Mouse (Mus musculus) naive thymus-derived CD4-positive, alpha-beta T cell, adult 2 months (primary cell): ENCODE measurements around the gene Ccdc175.

ENCODE experiments used
- DNase-seq: peaks from one replicate; pipeline ENCODE4 v3.0.0-alpha.2; 2011; ENCODE audit warnings: low read depth

The Ccdc175 gene

DNA sequence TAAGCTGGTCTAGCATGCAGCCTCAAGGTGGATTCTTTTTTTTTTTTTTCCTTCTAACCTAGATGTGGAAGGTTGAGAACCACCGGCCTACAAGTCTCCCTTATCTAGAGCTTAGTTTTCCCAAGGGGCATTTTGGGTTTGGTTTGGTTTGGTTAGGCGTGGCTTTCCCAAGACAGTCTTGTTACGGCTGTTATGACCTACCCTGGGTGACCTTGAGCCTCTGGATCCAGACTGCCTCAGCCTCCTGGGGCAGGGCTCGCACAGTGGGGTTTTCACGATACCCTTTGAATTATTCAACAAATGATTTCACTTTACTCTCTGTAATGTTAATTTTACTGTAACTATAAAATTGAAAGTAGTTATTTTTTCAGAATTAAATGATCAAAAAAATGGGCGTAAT, 82.1 kb downstream of the Ccdc175 start:
- no peak for DNase-seq

DNA sequence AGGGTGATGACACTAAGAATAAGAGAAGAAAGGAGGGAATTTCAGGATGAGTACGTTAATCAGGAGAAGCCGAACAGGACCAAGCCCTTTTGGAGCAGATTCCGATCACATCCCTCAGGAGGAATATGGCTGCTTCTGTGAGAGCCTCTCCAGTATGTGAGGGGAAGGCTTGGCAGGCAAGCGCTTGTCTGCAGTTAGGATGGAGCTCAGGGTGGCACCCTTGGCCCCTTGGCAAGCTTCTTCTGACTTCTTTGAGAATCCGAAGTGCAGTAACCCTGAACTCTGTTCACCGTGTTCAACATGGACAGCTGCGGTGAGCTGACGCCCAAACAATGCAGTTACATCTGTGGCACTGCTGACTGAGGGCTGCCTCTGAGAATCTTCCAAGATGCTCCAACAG, 87.9 kb downstream of the Ccdc175 start:
- DNase-seq: no peak

DNA sequence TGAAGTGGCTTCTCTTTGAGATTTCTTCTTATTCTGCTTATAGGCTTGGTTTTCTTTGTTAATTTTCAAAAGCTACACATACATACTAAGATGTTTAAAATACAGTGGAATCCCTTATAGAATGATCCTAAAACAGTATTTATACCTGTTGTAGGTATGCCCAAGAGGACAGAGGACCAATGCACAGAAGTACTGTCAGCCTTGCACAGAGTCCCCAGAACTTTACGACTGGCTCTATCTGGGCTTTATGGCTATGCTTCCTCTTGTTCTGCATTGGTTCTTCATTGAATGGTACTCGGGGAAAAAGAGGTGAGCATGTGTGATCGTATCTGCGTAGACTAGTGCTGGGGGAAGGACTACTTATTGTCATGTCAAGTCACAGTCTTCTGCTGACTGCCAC, 95.0 kb downstream of the Ccdc175 start:
- no peak for DNase-seq

DNA sequence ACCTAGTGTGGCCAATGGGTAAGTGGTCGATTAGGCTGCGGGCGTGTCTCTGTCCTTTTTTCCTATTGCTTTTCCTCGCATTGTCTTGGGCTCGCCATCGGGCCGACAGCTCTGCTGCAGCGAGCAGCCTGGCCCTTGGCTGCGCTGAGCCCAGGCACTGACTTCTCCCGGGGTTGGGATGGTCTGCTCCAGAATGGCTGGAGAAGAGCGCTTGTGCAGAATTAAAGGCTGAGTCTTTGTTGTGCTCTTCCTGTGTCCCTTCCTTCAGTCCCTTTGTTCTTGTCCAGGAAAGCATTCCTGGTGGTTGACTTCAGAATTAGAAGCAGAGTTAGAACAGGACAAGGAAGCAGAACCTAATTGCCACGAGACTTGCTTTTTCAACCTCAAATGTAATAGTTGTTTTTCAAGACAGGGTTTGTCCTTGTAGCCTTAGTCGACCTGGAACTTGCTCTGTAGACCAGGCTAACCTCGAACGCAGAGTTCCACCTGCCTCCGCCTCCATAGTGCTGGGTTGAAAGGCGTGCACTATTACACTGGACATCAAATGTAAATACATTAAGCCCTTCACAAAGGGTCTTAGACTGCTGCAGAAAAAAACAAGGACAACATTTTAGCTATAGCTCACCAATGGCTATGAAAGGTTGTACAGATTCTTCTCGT, 98.5 kb downstream of the Ccdc175 start:
- no peak for DNase-seq

DNA sequence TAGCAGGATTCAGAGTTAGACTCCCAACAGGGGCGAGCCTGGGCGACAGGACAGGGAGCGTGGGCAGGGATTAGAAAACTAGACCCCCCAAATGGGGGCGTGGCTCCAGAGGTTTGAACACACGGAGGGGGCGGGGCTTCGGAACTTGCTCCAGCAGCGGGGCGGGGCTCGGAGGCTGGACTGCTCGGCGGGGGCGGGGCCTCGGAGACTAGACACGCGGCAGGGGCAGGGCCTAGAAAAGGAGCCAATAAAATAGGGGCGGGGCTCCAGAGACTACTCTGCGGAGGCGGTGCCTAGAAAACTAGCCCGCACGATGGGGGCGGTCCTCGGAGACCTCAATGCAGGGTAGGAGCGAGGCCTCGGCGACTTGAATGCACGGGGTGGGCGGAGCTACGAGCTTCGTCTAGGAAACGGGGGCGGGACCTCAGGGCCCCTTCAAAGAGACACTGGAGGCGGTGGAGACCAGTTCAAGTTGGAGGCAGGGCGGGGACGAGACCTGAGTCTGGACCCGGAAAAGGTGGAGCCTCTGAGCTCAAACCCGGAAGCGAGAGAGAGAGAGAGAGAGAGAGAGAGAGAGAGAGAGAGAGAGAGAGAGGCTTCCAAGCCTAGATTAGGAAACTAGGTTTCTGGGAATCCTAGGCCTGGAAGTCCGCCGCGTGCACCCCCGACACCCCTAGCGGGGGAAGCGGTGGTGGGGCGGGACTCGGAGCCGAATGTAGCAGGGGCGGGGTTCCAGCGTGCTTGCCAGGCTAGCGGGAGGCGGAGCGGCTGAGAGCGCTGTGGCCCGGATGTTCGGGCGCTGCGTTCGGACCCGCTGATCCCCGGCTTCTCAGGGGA, 99.3 kb downstream of the Ccdc175 start, which contains the start of the genes L3hypdh and Jkamp:
TSS of gene L3hypdh (minus strand) at position 111 of the 837 bp plus-strand sequence.
TSS of gene Jkamp (plus strand) at position 261 of the 837 bp plus-strand sequence.
- DNase-seq: peak; percentile 100

DNA sequence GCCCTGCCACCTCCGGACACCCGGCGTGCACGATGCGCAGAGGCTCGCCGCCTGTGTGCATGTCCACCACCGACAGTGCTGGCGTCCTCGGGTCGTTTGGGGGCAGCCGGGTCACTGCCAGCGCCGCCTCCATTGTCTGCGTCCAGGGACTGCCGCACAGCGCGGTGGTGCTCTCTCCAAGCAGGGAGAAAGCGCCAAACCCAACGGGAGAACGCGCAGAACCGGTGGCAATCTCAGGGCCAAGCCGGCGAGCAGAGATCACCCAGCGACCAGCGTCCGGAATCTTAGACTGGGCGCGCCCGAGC, 99.9 kb downstream of the Ccdc175 start:
- no peak for DNase-seq

DNA sequence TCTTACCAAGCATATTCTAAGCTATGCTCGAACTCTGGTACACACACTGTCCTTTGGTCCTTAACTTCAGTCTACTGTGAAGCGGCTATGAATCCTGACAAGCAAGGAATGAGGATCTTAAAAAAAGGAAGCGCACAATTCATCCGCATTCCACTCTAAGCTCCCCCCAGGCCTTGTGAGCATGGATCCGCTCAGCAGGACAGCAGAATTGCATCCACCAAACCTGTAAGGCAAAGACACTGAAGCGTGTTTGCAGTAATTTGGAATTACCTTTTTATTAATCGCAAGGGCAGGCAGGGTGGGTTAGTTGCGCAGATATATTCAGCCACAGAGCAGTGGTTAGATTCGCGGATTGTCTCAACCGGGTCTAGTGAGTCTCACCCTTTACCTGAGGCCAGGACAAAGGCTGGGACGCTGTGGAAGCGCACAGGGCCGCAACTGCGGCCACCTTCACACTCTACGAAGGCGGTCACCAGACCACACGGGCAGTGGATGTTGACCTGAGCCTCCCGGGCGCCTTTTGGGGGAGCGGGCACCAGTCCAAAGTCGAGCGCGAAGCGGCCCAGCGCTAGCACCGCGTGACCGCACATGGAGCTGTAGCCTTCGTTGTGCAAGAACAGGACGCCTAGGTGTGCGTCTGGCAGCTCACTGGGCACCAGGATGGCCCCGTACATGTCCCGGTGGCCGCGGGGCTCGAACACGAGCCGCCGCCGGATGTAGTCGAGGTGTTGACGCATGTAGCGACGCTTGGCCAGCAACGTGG, 100.4 kb downstream of the Ccdc175 start:
- no peak for DNase-seq

DNA sequence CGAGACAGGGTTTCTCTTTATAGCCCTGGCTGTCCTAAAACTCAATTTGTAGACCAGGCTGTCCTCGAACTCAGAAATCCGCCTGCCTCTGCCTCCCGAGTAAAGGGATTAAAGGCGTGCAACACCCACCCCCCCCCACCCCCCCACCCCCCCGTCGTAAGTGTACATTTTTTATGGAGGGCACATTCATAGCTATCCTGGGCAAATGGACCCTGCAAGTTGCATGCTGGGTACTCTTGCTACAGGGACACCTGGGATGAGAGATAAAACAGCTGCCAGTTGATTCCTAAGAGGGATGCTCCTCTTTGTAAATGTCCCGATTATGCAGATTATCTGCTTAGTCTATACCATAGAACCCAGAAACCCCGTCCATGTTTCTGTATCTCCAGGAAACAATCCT, 101.6 kb downstream of the Ccdc175 start:
- no peak for DNase-seq

DNA sequence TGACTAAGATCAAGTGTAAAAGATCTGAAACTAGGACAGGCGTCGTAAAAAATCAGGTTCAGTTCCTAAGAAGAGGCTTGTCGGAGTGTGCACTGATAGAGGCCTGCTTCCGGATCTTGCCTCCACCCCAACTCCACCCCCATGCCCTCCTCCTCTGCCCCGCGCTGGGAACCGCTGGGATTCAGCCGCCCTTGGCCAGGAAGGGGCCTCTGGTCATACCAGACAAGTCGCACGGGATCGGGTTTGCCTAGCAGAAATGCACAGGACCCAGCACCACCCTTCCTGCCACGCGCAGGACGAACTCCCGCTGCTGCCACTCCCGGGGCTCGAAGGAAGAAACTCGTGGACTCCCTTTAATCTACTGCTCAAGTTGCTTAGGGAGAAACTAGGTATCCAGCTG, 102.5 kb downstream of the Ccdc175 start:
- DNase-seq: no peak

DNA sequence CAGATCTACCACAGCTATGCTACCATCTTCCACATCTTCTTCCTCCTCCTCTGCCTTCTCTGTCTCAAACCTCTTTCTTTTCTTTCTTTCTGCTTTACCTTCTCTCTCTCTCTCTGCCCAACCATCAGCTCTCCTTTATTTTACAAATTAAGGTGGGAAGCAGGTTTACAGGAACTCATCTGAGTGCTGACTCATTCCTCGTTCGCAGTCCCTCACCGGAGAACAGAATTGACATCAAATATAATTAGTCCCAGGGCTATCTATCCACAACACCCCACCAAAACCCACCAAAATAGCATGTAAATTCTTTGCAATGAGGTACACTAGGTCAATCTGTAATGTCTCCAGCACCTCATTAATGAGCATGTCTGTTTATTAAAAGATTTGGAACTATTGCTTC, 102.9 kb downstream of the Ccdc175 start:
- no peak for DNase-seq

DNA sequence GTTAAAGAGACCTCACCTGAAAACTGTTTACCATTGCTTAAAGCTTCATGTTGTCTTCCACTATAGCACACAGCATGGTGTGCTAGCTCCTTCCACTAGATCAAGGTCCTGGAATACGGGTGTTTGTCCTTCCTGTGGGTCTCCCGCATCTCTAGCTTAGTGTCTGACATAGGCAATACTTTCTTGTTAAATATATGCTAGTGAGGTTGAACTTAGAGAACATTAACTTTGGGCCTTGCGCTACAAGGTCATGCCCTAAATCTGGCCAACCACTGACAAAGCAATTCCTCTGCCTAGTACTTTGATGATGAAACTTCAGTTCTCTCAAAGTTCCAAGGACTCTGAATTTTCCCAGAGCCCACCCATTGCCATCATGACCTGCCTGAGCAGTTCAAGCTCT, 106.6 kb downstream of the Ccdc175 start:
- DNase-seq: no peak

DNA sequence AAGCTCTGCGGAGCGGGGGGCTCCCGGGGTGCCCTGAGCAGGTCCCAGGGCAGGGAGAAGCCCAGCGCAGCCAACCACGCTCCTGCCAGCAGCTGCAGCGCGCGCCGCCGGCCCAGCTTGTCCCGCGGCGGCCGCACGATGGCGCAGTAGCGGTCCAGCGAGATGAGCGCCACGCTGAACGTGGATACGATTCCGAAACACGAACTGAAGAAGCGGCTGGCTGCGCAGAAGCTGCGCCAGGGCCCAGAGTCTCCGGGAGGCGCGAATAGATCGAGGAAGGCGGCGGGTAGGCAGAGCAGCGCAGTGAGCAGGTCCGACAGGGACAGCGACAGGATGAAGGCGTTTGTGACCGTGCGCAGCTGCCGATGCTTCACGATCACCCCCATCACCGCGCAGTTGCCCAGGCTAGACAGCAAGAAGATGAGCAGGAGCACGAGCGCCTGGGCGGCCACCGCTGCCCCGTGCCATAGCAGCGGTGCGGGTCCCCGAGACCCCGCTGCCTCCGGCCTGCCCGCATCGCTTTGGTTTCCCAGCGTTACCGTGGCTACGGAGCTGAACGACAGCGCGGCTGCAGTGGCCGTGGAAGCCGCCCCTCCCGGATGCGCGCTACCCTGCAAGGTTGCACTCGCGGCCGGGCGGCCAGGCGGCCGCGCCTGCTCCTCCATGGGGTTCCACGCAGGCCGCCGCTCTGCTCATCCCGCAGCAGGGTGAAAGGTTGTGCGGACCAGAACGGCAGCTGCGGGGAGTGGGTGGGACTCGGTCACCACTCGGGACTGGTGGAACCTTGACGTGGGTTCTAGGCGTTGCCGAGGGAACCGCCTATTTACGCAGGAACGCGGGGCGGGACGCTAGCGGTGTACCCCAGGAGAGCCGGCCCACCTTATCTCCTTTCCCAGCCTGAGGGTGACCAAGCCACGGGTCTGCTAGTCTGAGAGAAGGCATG, 114.2 kb downstream of the Ccdc175 start, which contains the start of gene Gpr135:
TSS of gene Gpr135 (minus strand) at position 799 of the 943 bp plus-strand sequence.
- peak; percentile 80 for DNase-seq

DNA sequence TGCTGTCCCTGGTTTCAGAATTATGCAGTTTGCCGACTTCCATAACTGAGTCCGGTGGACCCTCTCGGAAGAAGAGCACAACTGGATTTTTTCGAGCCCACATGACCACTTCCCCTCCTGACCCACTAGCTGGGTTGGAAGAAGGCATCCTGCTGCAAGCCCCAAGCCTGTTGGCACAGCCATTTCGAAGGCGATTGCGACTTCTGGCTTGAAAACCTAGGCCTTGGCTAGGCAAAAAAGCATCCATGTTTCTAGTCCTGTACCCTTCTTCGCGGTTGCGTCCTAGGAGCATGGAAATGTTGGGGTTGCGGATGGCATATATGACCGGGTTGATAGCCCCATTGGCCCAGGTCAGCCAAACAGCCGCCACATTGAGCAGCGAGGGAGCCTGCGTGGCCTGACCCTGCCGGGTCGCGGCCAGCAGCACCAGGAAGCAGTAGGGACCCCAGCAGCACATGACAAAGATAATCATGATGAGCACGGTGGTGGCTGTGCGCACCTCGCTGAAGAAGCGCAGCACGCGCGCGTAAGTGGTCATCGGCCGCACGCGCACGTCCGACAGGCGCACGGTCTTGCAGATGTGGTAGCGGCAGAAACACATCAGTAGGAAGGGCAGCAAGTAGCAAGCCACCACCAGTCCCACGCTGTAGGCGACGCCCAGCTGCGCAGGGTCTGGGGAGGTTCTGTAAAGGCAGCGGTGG, 115.1 kb downstream of the Ccdc175 start:
- no peak for DNase-seq

DNA sequence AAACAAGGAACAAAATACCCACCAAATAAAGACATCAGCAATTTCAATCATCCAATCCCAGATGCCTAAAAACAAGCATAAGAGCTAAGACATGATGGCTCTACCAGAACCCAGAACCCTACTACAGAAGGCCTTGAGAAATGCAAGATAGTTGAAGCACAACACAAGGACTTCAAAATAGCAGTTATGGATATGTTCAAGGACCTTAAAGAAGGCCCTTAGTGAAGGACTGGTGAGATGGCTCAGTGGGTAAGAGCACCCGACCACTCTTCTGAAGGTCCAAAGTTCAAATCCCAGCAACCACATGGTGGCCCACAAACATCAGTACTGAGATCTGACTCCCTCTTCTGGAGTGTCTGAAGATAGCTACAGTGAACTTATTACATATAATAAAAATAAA, 127.0 kb downstream of the Ccdc175 start:
- no peak for DNase-seq

DNA sequence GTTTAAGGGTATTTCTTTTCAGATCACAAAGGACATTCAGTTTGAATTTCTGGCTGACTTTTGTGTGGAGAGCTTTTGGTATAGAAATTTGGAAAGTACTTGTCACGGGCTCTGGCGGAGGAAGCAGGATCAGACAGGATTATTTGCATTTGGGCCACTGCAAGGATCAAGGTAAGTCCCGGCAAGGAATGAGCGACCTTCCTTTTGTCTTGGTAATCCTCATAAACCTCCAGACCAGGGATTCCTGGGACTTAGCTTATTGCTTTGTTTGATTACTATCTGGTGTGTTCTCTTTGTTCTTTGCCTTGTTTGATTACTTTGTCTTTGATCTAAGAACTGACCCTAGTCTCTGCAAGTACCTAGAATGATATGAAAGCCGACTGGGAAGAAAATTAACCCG, 131.0 kb downstream of the Ccdc175 start:
- no peak for DNase-seq

DNA sequence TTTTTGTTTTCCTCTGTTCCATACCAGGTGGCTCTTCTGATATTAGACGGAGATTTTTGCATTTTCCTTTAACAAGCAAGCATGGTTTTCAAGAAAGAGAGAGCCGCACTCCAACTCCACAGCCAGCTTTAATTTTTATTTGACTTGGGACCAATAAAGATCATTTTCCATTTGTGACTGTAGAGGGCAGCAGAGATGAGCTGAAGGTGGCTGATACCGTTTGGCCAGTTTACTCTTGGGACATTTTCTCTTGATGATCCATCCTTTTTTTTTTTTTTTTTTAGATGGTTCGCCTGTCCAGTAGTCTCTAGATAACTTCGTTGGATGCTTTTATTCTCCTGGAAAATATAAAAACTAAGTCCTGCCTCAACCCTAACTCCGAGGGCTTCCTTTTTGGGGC, 131.5 kb downstream of the Ccdc175 start:
- peak; percentile 26 for DNase-seq

DNA sequence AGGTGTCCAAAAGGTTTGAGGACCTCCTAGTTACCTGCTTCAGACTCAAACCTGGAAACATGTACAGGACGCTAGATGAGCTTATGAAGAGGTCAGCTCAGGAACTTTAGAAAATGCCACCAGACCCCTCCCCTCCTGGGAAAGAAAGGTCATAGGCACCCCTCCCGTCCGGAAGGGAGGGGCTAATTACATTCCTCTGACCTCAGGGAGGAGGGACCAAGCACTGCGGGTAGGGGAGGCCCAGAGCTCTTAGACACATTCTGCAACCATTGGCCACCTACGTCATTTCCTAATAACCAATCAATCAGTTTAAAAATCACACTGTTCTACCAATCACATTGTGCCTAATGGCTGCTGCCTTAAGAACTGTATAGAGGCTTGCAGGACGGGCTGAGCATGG, 132.3 kb downstream of the Ccdc175 start:
- DNase-seq: no peak
